Mouse (Mus musculus) limb, embryonic 11.5 days (tissue): ENCODE measurements around the gene Spink4. TPM values are rescaled to one million over a fixed set of nuclear protein-coding genes. Genes with fewer than 3 reads are reported as not detected.

Source experiments
- ATAC-seq: fragments of 200-750 bp; cut with Nextera tagmentation; 2 replicates; pipeline ENCODE4 v1.8.0; 2017; ENCODE audit warnings: low read depth; ENCODE audit not compliant: insufficient number of reproducible peaks, low FRiP score, low TSS enrichment
- DNase-seq: peaks from one replicate; pipeline ENCODE4 v3.0.0-alpha.2; 2015; ENCODE audit warnings: low spot score
- H3K27ac ChIP-seq: fragments of 300-500 bp; sonication (generic); replicated peaks from 2 replicates; pipeline ENCODE4 v1.5.1; 2014; ENCODE audit warnings: low read depth, mild to moderate bottlenecking, low read length
- H3K27me3 ChIP-seq: fragments of 300-500 bp; sonication (generic); 2 replicates; pipeline ENCODE4 v1.6.1; 2014; ENCODE audit warnings: mild to moderate bottlenecking, low read length, mixed read lengths; ENCODE audit not compliant: control insufficient read depth, insufficient read depth
- H3K36me3 ChIP-seq: fragments of 300-500 bp; sonication (generic); 2 replicates; pipeline ENCODE4 v1.6.1; 2014; ENCODE audit warnings: mild to moderate bottlenecking, low read length, moderate library complexity, mixed read lengths; ENCODE audit not compliant: control insufficient read depth, insufficient read depth
- H3K4me1 ChIP-seq: fragments of 300-500 bp; sonication (generic); 2 replicates; pipeline ENCODE4 v1.6.1; 2014; ENCODE audit warnings: low read length, mixed read lengths; ENCODE audit not compliant: control insufficient read depth, insufficient read depth
- H3K4me2 ChIP-seq: fragments of 300-500 bp; sonication (generic); 2 replicates; pipeline ENCODE4 v1.6.1; 2014; ENCODE audit warnings: low read depth, mild to moderate bottlenecking, moderate library complexity; ENCODE audit not compliant: severe bottlenecking
- H3K4me3 ChIP-seq: fragments of 300-500 bp; sonication (generic); 2 replicates; pipeline ENCODE4 v1.5.1; 2014; ENCODE audit warnings: low read depth, low read length
- H3K9ac ChIP-seq: fragments of 300-500 bp; sonication (generic); 2 replicates; pipeline ENCODE4 v1.6.1; 2014; ENCODE audit warnings: mild to moderate bottlenecking, low read length
- H3K9me3 ChIP-seq: fragments of 300-500 bp; sonication (generic); 2 replicates; pipeline ENCODE4 v1.6.1; 2016; ENCODE audit warnings: low read length; ENCODE audit not compliant: control insufficient read depth
- whole genome bisulfite sequencing: fragments of 180-500 bp; shearing (Covaris S2); extraction: QIAGEN DNeasy Blood & Tissue Kit; methylation state at CpG from one replicate; pipeline ENCODE4 v1.1.7; 2014; 5-methylcytosine and 5-hydroxymethylcytosine counted together
- polyA plus RNA-seq: library from polyadenylated mRNA; unstranded; fragments of >200 nt; fragmentation: Nextera tagmentation; extraction: Ambion mirVana; gene quantifications from 2 replicates; pipeline ENCODE4 v1.2.1, GENCODE M21; 2014

Spink4 gene
- polyA plus RNA-seq, 1 experiment from 2014 or later, result not detected

GRCm38 (mm10) chr4:40895118-40895517 is 24.7 kb upstream of the Spink4 start:
- H3K4me1 ChIP-seq, result 0 out of 2 replicates have a peak, but pooled peaks cover 4% of the 10 kb centered on the region
- ATAC-seq, result no peak
- H3K4me3 ChIP-seq, result no peak overlapping the region
- no peak overlapping the region for H3K9ac ChIP-seq
- H3K9me3 ChIP-seq, result no peaks in the 10 kb centered on the region
- 97% methylated on average over 3 of the region's 3 CpGs for WGBS
- no peak overlapping the region for H3K27ac ChIP-seq
- DNase-seq, result no peak
- no peaks in the 10 kb centered on the region for H3K36me3 ChIP-seq
- H3K4me2 ChIP-seq, result no peak overlapping the region
- H3K27me3 ChIP-seq, result no peaks in the 10 kb centered on the region

DNA sequence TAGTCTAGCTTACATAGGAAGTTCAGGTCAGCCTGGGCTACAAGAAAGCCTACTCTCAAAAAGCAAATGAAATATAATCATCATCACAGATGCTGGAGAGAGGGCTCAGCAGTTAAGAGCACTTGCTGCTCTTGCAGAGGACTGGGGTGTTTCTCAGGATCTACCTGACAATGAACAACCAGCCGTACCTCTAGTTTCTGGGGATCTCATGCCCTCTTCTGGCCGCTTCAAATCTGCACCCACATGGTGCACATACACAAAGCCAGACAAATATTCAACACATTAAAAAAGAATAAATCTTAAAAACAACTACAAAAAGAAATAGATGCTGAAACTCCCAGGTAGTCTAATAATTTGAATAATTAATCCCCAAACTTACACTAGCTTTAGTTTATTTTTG is 24.2 kb upstream of the Spink4 start:
- Histone ChIP-seq H3K9ac (no peak overlapping the region), H3K4me1 (0 out of 2 replicates have a peak, but pooled peaks cover 4% of the 10 kb centered on the region), H3K9me3 (no peaks in the 10 kb centered on the region), H3K4me2 (no peak overlapping the region), H3K27me3 (no peaks in the 10 kb centered on the region), H3K4me3 (no peak overlapping the region), H3K27ac (no peak overlapping the region), H3K36me3 (no peaks in the 10 kb centered on the region)
- WGBS, result 89% methylated on average over 2 of the region's 2 CpGs
- DNase-seq (no peak), ATAC-seq (no peak)

DNA sequence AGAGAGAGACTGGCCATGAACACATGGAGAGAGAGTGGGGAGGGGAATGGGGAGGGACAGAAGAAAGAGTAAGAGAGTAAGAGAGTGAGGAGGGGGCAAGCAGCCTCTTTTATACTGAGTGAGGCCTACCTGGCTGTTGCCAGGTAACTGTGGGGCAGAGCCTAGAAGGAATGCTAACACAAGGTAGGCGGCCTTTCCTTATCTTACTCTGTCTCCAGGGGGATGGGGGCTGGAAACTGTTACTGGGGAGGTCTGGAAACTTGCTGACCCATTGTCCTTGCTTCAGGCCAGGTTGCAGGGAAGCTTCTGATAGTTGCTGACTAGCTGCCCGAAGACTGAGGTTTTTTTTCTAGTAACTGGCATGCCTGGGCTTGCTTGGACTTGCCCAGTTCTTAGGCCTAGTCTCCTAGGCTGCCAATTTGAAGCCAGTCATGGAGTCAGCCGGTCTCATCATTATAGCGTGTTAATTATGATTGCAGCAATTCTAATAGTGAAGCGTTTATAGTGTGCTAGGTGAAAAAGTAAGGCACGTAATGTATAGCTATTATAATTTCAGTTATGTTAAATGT is 21.3 kb upstream of the Spink4 start:
- Histone ChIP-seq H3K9me3 (no peaks in the 10 kb centered on the region), H3K27ac (no peak overlapping the region), H3K27me3 (no peaks in the 10 kb centered on the region), H3K4me2 (no peak overlapping the region), H3K36me3 (no peaks in the 10 kb centered on the region), H3K4me1 (0 out of 2 replicates have a peak, but pooled peaks cover 4% of the 10 kb centered on the region), H3K9ac (no peak overlapping the region), H3K4me3 (no peak overlapping the region)
- ATAC-seq (no peak), DNase-seq (no peak)
- 83% methylated on average over 6 of the region's 6 CpGs for WGBS

- Histone ChIP-seq H3K27ac (no peak overlapping the region), H3K4me1 (0 out of 2 replicates have a peak, but pooled peaks cover 4% of the 10 kb centered on the region), H3K9ac (no peak overlapping the region), H3K36me3 (no peaks in the 10 kb centered on the region), H3K4me3 (no peak overlapping the region), H3K4me2 (no peak overlapping the region), H3K27me3 (no peaks in the 10 kb centered on the region), H3K9me3 (no peaks in the 10 kb centered on the region)
- no peak for ATAC-seq
- no peak for DNase-seq
- 83% methylated on average over 2 of the region's 2 CpGs for WGBS
Observed at GRCm38 (mm10) chr4:40899264-40899663, 20.6 kb upstream of the Spink4 start.

GRCm38 (mm10) chr4:40900071-40900470 is 19.8 kb upstream of the Spink4 start:
- 0 out of 2 replicates have a peak, but pooled peaks cover 4% of the 10 kb centered on the region for H3K4me1 ChIP-seq
- H3K27ac ChIP-seq, result no peak overlapping the region
- no peak overlapping the region for H3K4me2 ChIP-seq
- no peak for ATAC-seq
- no peaks in the 10 kb centered on the region for H3K27me3 ChIP-seq
- 97% methylated on average over 3 of the region's 3 CpGs for WGBS
- no peaks in the 10 kb centered on the region for H3K36me3 ChIP-seq
- DNase-seq, result no peak
- H3K9me3 ChIP-seq, result no peaks in the 10 kb centered on the region
- no peak overlapping the region for H3K4me3 ChIP-seq
- H3K9ac ChIP-seq, result no peak overlapping the region

DNA sequence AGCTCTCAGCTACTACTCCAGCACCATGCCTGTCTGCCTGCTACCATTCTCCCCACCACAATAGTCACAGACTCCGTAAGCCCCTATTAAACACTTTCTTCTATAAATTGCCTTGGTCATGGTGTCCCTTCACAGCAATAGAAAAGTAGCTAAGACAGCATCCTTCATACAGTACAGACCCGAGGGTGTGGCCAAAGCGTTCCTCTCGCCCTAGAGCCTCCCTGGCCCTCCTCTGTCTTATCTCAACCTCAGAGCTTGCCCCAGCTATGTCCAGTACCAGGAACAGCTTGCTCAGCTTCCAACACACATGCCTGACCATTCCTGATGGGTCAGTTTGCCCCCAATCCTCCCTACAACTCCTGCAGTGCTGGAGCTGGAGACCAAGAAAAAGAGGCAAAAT is 19.2 kb upstream of the Spink4 start:
- no peaks in the 10 kb centered on the region for H3K36me3 ChIP-seq
- H3K9me3 ChIP-seq, result no peaks in the 10 kb centered on the region
- H3K27me3 ChIP-seq, result no peaks in the 10 kb centered on the region
- no peak overlapping the region for H3K9ac ChIP-seq
- WGBS, result 91% methylated on average over 4 of the region's 4 CpGs
- no peak overlapping the region for H3K4me2 ChIP-seq
- ATAC-seq, result no peak
- H3K27ac ChIP-seq, result no peak overlapping the region
- DNase-seq, result no peak
- no peak overlapping the region for H3K4me3 ChIP-seq
- 0 out of 2 replicates have a peak, but pooled peaks cover 4% of the 10 kb centered on the region for H3K4me1 ChIP-seq

GRCm38 (mm10) chr4:40906298-40906697 is 13.6 kb upstream of the Spink4 start:
- WGBS, result 56% methylated on average over 1 of the region's 1 CpGs
- DNase-seq, result no peak

GRCm38 (mm10) chr4:40908261-40908969 is 11.4 kb upstream of the Spink4 start:
- no peak for ATAC-seq

More at GRCm38 (mm10) chr4:40906298-40906697, 13.6 kb upstream of the Spink4 start:
- H3K27ac ChIP-seq, result no peak overlapping the region
- no peaks in the 10 kb centered on the region for H3K9me3 ChIP-seq
- no peak for ATAC-seq
- no peaks in the 10 kb centered on the region for H3K36me3 ChIP-seq
- no peak overlapping the region for H3K9ac ChIP-seq
- H3K4me2 ChIP-seq, result no peak overlapping the region
- no peaks in the 10 kb centered on the region for H3K27me3 ChIP-seq
- H3K4me1 ChIP-seq, result no peaks in the 10 kb centered on the region
- H3K4me3 ChIP-seq, result no peak overlapping the region

More at GRCm38 (mm10) chr4:40908261-40908969, 11.4 kb upstream of the Spink4 start:
- Histone ChIP-seq H3K4me2 (no peak overlapping the region), H3K9ac (no peak overlapping the region), H3K36me3 (no peaks in the 10 kb centered on the region), H3K27me3 (no peaks in the 10 kb centered on the region), H3K4me3 (no peak overlapping the region), H3K27ac (no peak overlapping the region), H3K4me1 (no peaks in the 10 kb centered on the region), H3K9me3 (no peaks in the 10 kb centered on the region)
- DNase-seq, result no peak
- 48% methylated on average over 20 of the region's 20 CpGs for WGBS
